Mouse (Mus musculus): ENCODE measurements around the gene D8Ertd738e. TPM values are rescaled to one million over a fixed set of nuclear protein-coding genes. Genes with fewer than 3 reads are reported as not detected.

D8Ertd738e gene
- polyA plus RNA-seq, 1 experiment: 226 TPM

DNA sequence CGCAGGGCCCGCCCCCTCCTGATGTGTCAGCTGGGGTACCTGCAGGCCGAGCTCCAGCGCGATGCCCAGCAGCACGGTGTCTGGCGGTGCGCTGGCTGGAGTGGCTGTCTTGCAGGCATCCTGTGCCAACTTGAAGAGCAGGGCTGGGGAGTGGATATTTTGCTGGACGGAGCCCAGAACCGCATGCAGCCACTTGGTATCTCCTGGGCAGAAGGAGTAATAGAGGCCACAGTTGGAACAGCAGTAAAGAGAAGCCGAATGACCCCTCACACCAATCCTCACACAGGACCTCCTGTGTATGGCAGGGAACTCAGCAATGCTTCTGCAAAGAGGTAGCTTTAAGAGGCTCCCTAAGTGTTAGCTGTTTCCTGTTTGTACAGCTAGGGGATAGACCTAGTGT is 32.3 kb downstream of the D8Ertd738e start:
- DNase-seq: no peak
- no peaks in the 10 kb centered on the region for H3K27me3 ChIP-seq (ENCODE audit: control insufficient read depth, insufficient read depth, low read length)
- no peak for TF ChIP-seq POLR2A (IDR thresholded peaks at IDR 0.05; ENCODE audit: borderline replicate concordance, insufficient read depth, low read length)
- TF ChIP-seq CTCF (IDR thresholded peaks at IDR 0.05; ENCODE audit: borderline replicate concordance, insufficient read depth, low read depth, low read length): no peak

DNA sequence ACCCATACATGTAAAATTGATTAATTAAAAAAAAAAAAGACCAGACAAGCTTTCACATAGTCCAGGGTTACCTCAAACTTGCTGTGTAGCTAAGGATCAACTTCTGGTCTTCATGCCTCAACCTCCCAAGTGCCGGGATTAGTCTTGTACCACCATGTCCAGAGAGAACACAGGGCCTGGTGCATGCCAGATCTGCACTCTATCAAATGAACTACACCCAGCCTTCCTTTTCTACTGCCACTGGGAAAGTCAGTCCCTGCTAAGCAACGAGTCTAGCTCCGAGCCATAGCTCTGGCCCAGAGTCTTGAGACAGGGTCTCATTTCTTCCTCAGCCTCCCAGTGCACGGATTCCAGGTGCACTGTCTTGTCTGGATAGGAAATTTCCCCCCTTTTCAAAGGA is 36.2 kb downstream of the D8Ertd738e start:
- Histone ChIP-seq H3K27ac (ENCODE audit: insufficient read depth, low read length) (no peak overlapping the region), H3K27me3 (ENCODE audit: control insufficient read depth, insufficient read depth, low read length) (no peaks in the 10 kb centered on the region), H3K4me1 (ENCODE audit: control insufficient read depth, insufficient read depth, low read length) (peaks cover 3% of the 10 kb centered on the region; the same call in 1 of the 2 replicates), H3K4me3 (replicated peaks; ENCODE audit: insufficient read depth, low read depth, low read length) (no peak overlapping the region)
- no peak for TF ChIP-seq POLR2A (IDR thresholded peaks at IDR 0.05; ENCODE audit: borderline replicate concordance, insufficient read depth, low read length)
- no peak for TF ChIP-seq CTCF (IDR thresholded peaks at IDR 0.05; ENCODE audit: borderline replicate concordance, insufficient read depth, low read depth, low read length)
- no peak for DNase-seq
- WGBS: 89% methylated on average over 4 of the region's 4 CpGs

More for the DNA sequence above, 32.3 kb downstream of the D8Ertd738e start:
- no peaks in the 10 kb centered on the region; the same call in 1 of the 2 replicates for H3K4me1 ChIP-seq (ENCODE audit: control insufficient read depth, insufficient read depth, low read length)
- H3K4me3 ChIP-seq (replicated peaks; ENCODE audit: insufficient read depth, low read depth, low read length): no peak overlapping the region
- 74% methylated on average over 11 of the region's 11 CpGs for WGBS
- no peak overlapping the region for H3K27ac ChIP-seq (ENCODE audit: insufficient read depth, low read length)

GRCm38 (mm10) chr8:84211881-84212563 is 37.5 kb downstream of the D8Ertd738e start:
- peaks cover 3% of the 10 kb centered on the region; the same call in 1 of the 2 replicates for H3K4me1 ChIP-seq (ENCODE audit: control insufficient read depth, insufficient read depth, low read length)
- no peaks in the 10 kb centered on the region for H3K27me3 ChIP-seq (ENCODE audit: control insufficient read depth, insufficient read depth, low read length)
- 82% methylated on average over 31 of the region's 31 CpGs for WGBS
- no peak for TF ChIP-seq POLR2A (IDR thresholded peaks at IDR 0.05; ENCODE audit: borderline replicate concordance, insufficient read depth, low read length)
- no peak for TF ChIP-seq CTCF (IDR thresholded peaks at IDR 0.05; ENCODE audit: borderline replicate concordance, insufficient read depth, low read depth, low read length)
- no peak overlapping the region for H3K4me3 ChIP-seq (replicated peaks; ENCODE audit: insufficient read depth, low read depth, low read length)
- DNase-seq: no peak
- no peak overlapping the region for H3K27ac ChIP-seq (ENCODE audit: insufficient read depth, low read length)

DNA sequence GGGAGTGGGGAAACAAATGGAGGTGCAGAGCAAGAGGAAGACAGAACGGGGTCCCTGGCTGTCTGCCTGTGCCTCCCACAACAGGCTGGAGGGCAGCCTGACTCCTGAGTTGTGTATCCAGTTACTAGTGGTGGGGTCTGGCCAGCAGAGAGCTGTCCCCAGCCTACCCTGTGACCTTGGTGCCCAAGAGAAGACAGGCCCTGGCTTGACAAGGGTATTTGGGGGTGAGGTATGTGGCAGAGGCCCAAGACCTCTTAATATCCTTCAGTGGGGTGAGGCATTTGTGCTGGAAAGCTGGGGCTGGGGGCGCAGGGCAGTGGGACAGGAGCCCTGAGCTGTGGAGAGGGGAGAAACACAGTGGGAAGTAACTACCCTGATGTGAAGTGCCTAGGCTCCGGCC is 38.3 kb downstream of the D8Ertd738e start:
- WGBS: 77% methylated on average over 3 of the region's 3 CpGs
- Histone ChIP-seq H3K4me1 (ENCODE audit: control insufficient read depth, insufficient read depth, low read length) (peaks cover 3% of the 10 kb centered on the region; the same call in 1 of the 2 replicates), H3K4me3 (replicated peaks; ENCODE audit: insufficient read depth, low read depth, low read length) (no peak overlapping the region), H3K27ac (ENCODE audit: insufficient read depth, low read length) (no peak overlapping the region), H3K27me3 (ENCODE audit: control insufficient read depth, insufficient read depth, low read length) (no peaks in the 10 kb centered on the region)
- DNase-seq: no peak
- no peak for TF ChIP-seq CTCF (IDR thresholded peaks at IDR 0.05; ENCODE audit: borderline replicate concordance, insufficient read depth, low read depth, low read length)

GRCm38 (mm10) chr8:84210167-84210791 is 39.2 kb downstream of the D8Ertd738e start:
- H3K27ac ChIP-seq (ENCODE audit: insufficient read depth, low read length): no peak overlapping the region
- DNase-seq: peak; percentile 72 to 86
- no peak for TF ChIP-seq POLR2A (IDR thresholded peaks at IDR 0.05; ENCODE audit: borderline replicate concordance, insufficient read depth, low read length)
- peak; percentile 82 for TF ChIP-seq CTCF (IDR thresholded peaks at IDR 0.05; ENCODE audit: borderline replicate concordance, insufficient read depth, low read depth, low read length)
- 51% methylated on average over 34 of the region's 34 CpGs for WGBS
- H3K4me3 ChIP-seq (replicated peaks; ENCODE audit: insufficient read depth, low read depth, low read length): peak overlapping the region; percentile 51
- H3K4me1 ChIP-seq (ENCODE audit: control insufficient read depth, insufficient read depth, low read length): peaks cover 3% of the 10 kb centered on the region; the same call in 1 of the 2 replicates
- no peaks in the 10 kb centered on the region for H3K27me3 ChIP-seq (ENCODE audit: control insufficient read depth, insufficient read depth, low read length)

- DNase-seq: no peak
- H3K4me1 ChIP-seq (ENCODE audit: control insufficient read depth, insufficient read depth, low read length): peaks cover 3% of the 10 kb centered on the region; the same call in 1 of the 2 replicates
- no peaks in the 10 kb centered on the region for H3K27me3 ChIP-seq (ENCODE audit: control insufficient read depth, insufficient read depth, low read length)
- TF ChIP-seq POLR2A (IDR thresholded peaks at IDR 0.05; ENCODE audit: borderline replicate concordance, insufficient read depth, low read length) (no peak), CTCF (IDR thresholded peaks at IDR 0.05; ENCODE audit: borderline replicate concordance, insufficient read depth, low read depth, low read length) (no peak)
- no peak overlapping the region for H3K27ac ChIP-seq (ENCODE audit: insufficient read depth, low read length)
- no peak overlapping the region for H3K4me3 ChIP-seq (replicated peaks; ENCODE audit: insufficient read depth, low read depth, low read length)
- WGBS: 33% methylated on average over 17 of the region's 17 CpGs
Observed at GRCm38 (mm10) chr8:84208381-84209380, 40.8 kb downstream of the D8Ertd738e start.

- H3K4me1 ChIP-seq (ENCODE audit: control insufficient read depth, insufficient read depth, low read length): peaks cover 3% of the 10 kb centered on the region; the same call in 1 of the 2 replicates
- H3K27ac ChIP-seq (ENCODE audit: insufficient read depth, low read length): no peak overlapping the region
- H3K27me3 ChIP-seq (ENCODE audit: control insufficient read depth, insufficient read depth, low read length): no peaks in the 10 kb centered on the region
- no peak for TF ChIP-seq CTCF (IDR thresholded peaks at IDR 0.05; ENCODE audit: borderline replicate concordance, insufficient read depth, low read depth, low read length)
- no peak for TF ChIP-seq POLR2A (IDR thresholded peaks at IDR 0.05; ENCODE audit: borderline replicate concordance, insufficient read depth, low read length)
- DNase-seq: no peak
- 72% methylated on average over 7 of the region's 7 CpGs for whole genome bisulfite sequencing
- H3K4me3 ChIP-seq (replicated peaks; ENCODE audit: insufficient read depth, low read depth, low read length): no peak overlapping the region
Observed at GRCm38 (mm10) chr8:84207811-84208210, 41.7 kb downstream of the D8Ertd738e start.

Data from cerebellum, adult 2 months (tissue).